Mouse (Mus musculus) embryonic fibroblast, embryonic 13.5 days (primary cell): ENCODE measurements at regions not wholly inside any gene's neighbourhood (a gene's known extent, or its start where the extent isn't known, plus 50 kb on each side); places are given as distances from the start of the nearest gene placed in this dataset.

ENCODE experiments used
- CTCF ChIP-seq: IDR thresholded peaks from 2 replicates; pipeline ENCODE4 v1.5.1; 2011; ENCODE audit warnings: mild to moderate bottlenecking, control low read depth, low read length, moderate library complexity, borderline replicate concordance; ENCODE audit not compliant: insufficient read depth
- POLR2A ChIP-seq: IDR thresholded peaks from 2 replicates; pipeline ENCODE4 v1.6.1; 2011; ENCODE audit warnings: low read depth, mild to moderate bottlenecking, control low read depth, low read length, moderate library complexity

- TF ChIP-seq CTCF (no peak), POLR2A (no peak)
Measured at GRCm38 (mm10) chr1:137051515-137051914, 91.3 kb upstream of the Nr5a2 start.
